Comparison of ENCODE assay signal across 8 mouse cellular contexts in genomic region chr8:106270804-106271203, GRCm38 (mm10).
DNase-seq lines count a peak whose midpoint lies in the region; ATAC-seq and TF ChIP-seq lines count a peak whose summit lies in the region.

No protein-coding gene starts in this region.

- H3K27ac ChIP-seq in forebrain, postnatal 0 days (ENCODE audit: low read depth, low read length): peak overlapping the region; percentile 75
- no peak overlapping the region for H3K27ac ChIP-seq in neural tube, embryonic 12.5 days

- peak overlapping the region; percentile 17 for H3K4me2 ChIP-seq in forebrain, postnatal 0 days (ENCODE audit: low read depth)
- H3K4me2 ChIP-seq in neural tube, embryonic 12.5 days (replicated peaks): peak overlapping the region; percentile 16; the same call in 1 of the 2 replicates

- H3K27me3 ChIP-seq in forebrain, postnatal 0 days (ENCODE audit: insufficient read depth, low read length): no peaks in the 10 kb centered on the region
- no peaks in the 10 kb centered on the region for H3K27me3 ChIP-seq in neural tube, embryonic 12.5 days (replicated peaks)

- no peak overlapping the region for H3K4me3 ChIP-seq in forebrain, postnatal 0 days (ENCODE audit: low read depth, low read length)
- no peak overlapping the region for H3K4me3 ChIP-seq in neural tube, embryonic 12.5 days

- peaks cover 25% of the 10 kb centered on the region for H3K4me1 ChIP-seq in forebrain, postnatal 0 days (ENCODE audit: insufficient read depth)
- H3K4me1 ChIP-seq in neural tube, embryonic 12.5 days: peaks cover 32% of the 10 kb centered on the region

- no peaks in the 10 kb centered on the region for H3K9me3 ChIP-seq in forebrain, postnatal 0 days (ENCODE audit: low read length)
- no peaks in the 10 kb centered on the region for H3K9me3 ChIP-seq in neural tube, embryonic 12.5 days

- DNase-seq in embryo, embryonic 11.5 days (ENCODE audit: low read depth, low spot score): peak; percentile 13
- DNase-seq in forebrain, postnatal 0 days: peak; percentile 83
- peak; percentile 66 to 81 for DNase-seq in layer of hippocampus, postnatal 36 days
- no peak for DNase-seq in thymus, postnatal 0 days (ENCODE audit: low spot score)
- DNase-seq in urinary bladder, adult 2 months (ENCODE audit: low spot score): no peak
- no peak for DNase-seq in cerebellum, adult 18-20 months

- ATAC-seq in forebrain, postnatal 0 days: peak; percentile 88
- peak; percentile 70 for ATAC-seq in neural tube, embryonic 12.5 days (ENCODE audit: low FRiP score, low read depth)
- ATAC-seq in granulocyte monocyte progenitor cell, adult 5-6 weeks (replicated peaks; ENCODE audit: poor library complexity, severe bottlenecking): no peak

- peaks cover 4% of the 10 kb centered on the region for H3K36me3 ChIP-seq in forebrain, postnatal 0 days (ENCODE audit: insufficient read depth)
- peaks cover 2% of the 10 kb centered on the region; the same call in 1 of the 2 replicates for H3K36me3 ChIP-seq in neural tube, embryonic 12.5 days

- H3K9ac ChIP-seq in forebrain, postnatal 0 days: peak overlapping the region; percentile 31; the same call in 1 of the 2 replicates
- no peak overlapping the region for H3K9ac ChIP-seq in neural tube, embryonic 12.5 days

- TF ChIP-seq CTCF in forebrain, postnatal 0 days (IDR thresholded peaks at IDR 0.05; ENCODE audit: low read depth): no peak

- 2% methylated on average over 5 of the region's 5 CpGs for WGBS in forebrain, postnatal 0 days
- 16% methylated on average over 5 of the region's 5 CpGs for WGBS in neural tube, embryonic 12.5 days

Comparison
In these comparisons a context has a peak if more than half of its experiments do, and no peak if none do; other contexts are left out.
1. DNase-seq: peak in embryo, embryonic 11.5 days (single experiment), forebrain, postnatal 0 days (single experiment) and layer of hippocampus, postnatal 36 days (2 of 2); none in thymus, postnatal 0 days (single experiment), urinary bladder, adult 2 months (single experiment) and cerebellum, adult 18-20 months (0 of 2).